ENCODE assay signal across 8 mouse cellular contexts in the genomic region with DNA sequence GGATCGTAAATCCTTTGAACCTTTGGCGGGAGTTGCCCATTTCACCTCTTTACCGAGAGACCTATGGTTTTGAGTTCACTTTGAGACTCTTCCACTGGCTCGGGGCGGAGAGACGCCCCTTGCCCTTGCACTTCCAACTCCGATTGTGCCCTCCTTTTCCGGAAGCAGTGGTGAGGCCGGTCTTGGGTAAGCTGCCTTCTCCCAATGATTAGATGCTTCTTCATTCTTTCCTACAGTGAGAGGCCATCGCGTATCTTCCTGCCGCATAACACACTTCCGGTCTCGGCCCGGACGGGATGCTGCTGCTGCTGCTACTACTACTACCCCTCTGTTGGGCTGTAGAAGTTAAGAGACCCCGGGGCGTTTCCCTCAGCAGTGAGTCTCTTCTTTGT. TPM values are rescaled to one million over a fixed set of nuclear protein-coding genes. Genes with fewer than 3 reads are reported as not detected.
A peak's percentile ranks its signal among the peaks of the same experiment; 100 is the strongest.
DNase-seq lines count a peak whose midpoint lies in the region; ATAC-seq and TF ChIP-seq lines count a peak whose summit lies in the region.

No protein-coding gene starts in this region.

- H3K36me3 ChIP-seq in kidney, embryonic 16.5 days (ENCODE audit: insufficient read depth, low read length), result peaks cover 33% of the 10 kb centered on the region
- H3K36me3 ChIP-seq in MEL (ENCODE audit: control insufficient read depth in 1 of 2, insufficient read depth in 2 of 2, low read length in 2 of 2), result peaks cover 8 to 22% of the 10 kb centered on the region in 2 experiments
- H3K36me3 ChIP-seq in embryonic facial prominence, embryonic 11.5 days (replicated peaks; ENCODE audit: control insufficient read depth, insufficient read depth, low read depth, low read length), result no peaks in the 10 kb centered on the region
- H3K36me3 ChIP-seq in hindbrain, embryonic 16.5 days (ENCODE audit: control insufficient read depth, insufficient read depth, low read length), result peaks cover 14% of the 10 kb centered on the region; the same call in 1 of the 2 replicates
- H3K36me3 ChIP-seq in liver, postnatal 0 days (replicated peaks; ENCODE audit: insufficient read depth, low read length), result peaks cover 27% of the 10 kb centered on the region

- peak overlapping the region; percentile 64 for H3K4me3 ChIP-seq in kidney, embryonic 16.5 days (ENCODE audit: low read length)
- H3K4me3 ChIP-seq in MEL (ENCODE audit: control insufficient read depth in 1 of 2, insufficient read depth in 1 of 2, low read depth in 2 of 2, low read length in 2 of 2), result peak overlapping the region; percentile 54 to 62
- H3K4me3 ChIP-seq in embryonic facial prominence, embryonic 11.5 days (ENCODE audit: low read depth, low read length), result peak overlapping the region; percentile 68
- peak overlapping the region; percentile 75 for H3K4me3 ChIP-seq in hindbrain, embryonic 16.5 days (ENCODE audit: low read length)
- peak overlapping the region; percentile 62 for H3K4me3 ChIP-seq in liver, postnatal 0 days (ENCODE audit: low read depth, low read length)

- peaks cover 26% of the 10 kb centered on the region for H3K79me2 ChIP-seq in MEL (ENCODE audit: control insufficient read depth, insufficient read depth, low read length, poor library complexity)

- under 1% methylated on average over 18 of the region's 18 CpGs for WGBS in kidney, embryonic 16.5 days
- WGBS in embryonic facial prominence, embryonic 11.5 days, result under 1% methylated on average over 18 of the region's 18 CpGs
- WGBS in hindbrain, embryonic 16.5 days, result 0% methylated on average over 18 of the region's 18 CpGs
- WGBS in liver, postnatal 0 days (ENCODE audit: insufficient replicate concordance), result under 1% methylated on average over 18 of the region's 18 CpGs

- TF ChIP-seq POLR2A in MEL (IDR thresholded peaks at IDR 0.05; ENCODE audit: control insufficient read depth in 1 of 2, insufficient read depth in 1 of 2, low read depth in 1 of 2, low read length in 2 of 2, poor library complexity in 1 of 2), result peak; percentile 41 to 69; a peak in 3 of 4 replicates

- H3K4me1 ChIP-seq in kidney, embryonic 16.5 days (ENCODE audit: insufficient read depth, low read length), result peaks cover 22% of the 10 kb centered on the region
- H3K4me1 ChIP-seq in MEL (ENCODE audit: control insufficient read depth in 1 of 2, insufficient read depth in 2 of 2, low read length in 2 of 2), result peaks cover 3 to 22% of the 10 kb centered on the region in 2 experiments
- H3K4me1 ChIP-seq in embryonic facial prominence, embryonic 11.5 days (ENCODE audit: control insufficient read depth, insufficient read depth, low read length), result no peaks in the 10 kb centered on the region
- H3K4me1 ChIP-seq in hindbrain, embryonic 16.5 days (ENCODE audit: control insufficient read depth, insufficient read depth, low read depth, low read length), result peaks cover 24% of the 10 kb centered on the region
- peaks cover 9% of the 10 kb centered on the region; the same call in 1 of the 2 replicates for H3K4me1 ChIP-seq in liver, postnatal 0 days (ENCODE audit: insufficient read depth)

- TF ChIP-seq CTCF in MEL (IDR thresholded peaks at IDR 0.05 in 2 of 3, conservative IDR thresholded peaks at IDR 0.05 in 1 of 3; ENCODE audit: control insufficient read depth in 1 of 3, insufficient read depth in 1 of 3, low read depth in 2 of 3, low read length in 3 of 3, poor library complexity in 1 of 3, severe bottlenecking in 1 of 3), result no peak
- no peak for TF ChIP-seq CTCF in liver, postnatal 0 days (IDR thresholded peaks at IDR 0.05; ENCODE audit: low read depth)

- H3K9ac ChIP-seq in kidney, embryonic 16.5 days (replicated peaks; ENCODE audit: low read length), result peak overlapping the region; percentile 64
- H3K9ac ChIP-seq in MEL (ENCODE audit: control insufficient read depth, low read depth, low read length, poor library complexity, severe bottlenecking), result peak overlapping the region; percentile 71
- H3K9ac ChIP-seq in embryonic facial prominence, embryonic 11.5 days (replicated peaks; ENCODE audit: low read length), result peak overlapping the region; percentile 71
- H3K9ac ChIP-seq in hindbrain, embryonic 16.5 days (ENCODE audit: low read depth, low read length), result peak overlapping the region; percentile 77
- peak overlapping the region; percentile 63 for H3K9ac ChIP-seq in liver, postnatal 0 days (replicated peaks)

- no peak for TF ChIP-seq RAD21 in MEL (IDR thresholded peaks at IDR 0.05; ENCODE audit: low read depth, low read length)

- H3K27me3 ChIP-seq in kidney, embryonic 16.5 days (ENCODE audit: insufficient read depth, low read length), result no peaks in the 10 kb centered on the region
- peaks cover 0 to 4% of the 10 kb centered on the region in 2 experiments; a peak in 2 of 4 replicates for H3K27me3 ChIP-seq in MEL (ENCODE audit: control insufficient read depth in 1 of 2, insufficient read depth in 2 of 2, low read length in 2 of 2)
- no peaks in the 10 kb centered on the region for H3K27me3 ChIP-seq in embryonic facial prominence, embryonic 11.5 days (ENCODE audit: control insufficient read depth, insufficient read depth, low read length)
- H3K27me3 ChIP-seq in hindbrain, embryonic 16.5 days (replicated peaks; ENCODE audit: control insufficient read depth, insufficient read depth, low read length), result no peaks in the 10 kb centered on the region
- H3K27me3 ChIP-seq in liver, postnatal 0 days (ENCODE audit: insufficient read depth, low read length), result no peaks in the 10 kb centered on the region

- no peaks in the 10 kb centered on the region for H3K9me3 ChIP-seq in kidney, embryonic 16.5 days (ENCODE audit: low read length)
- H3K9me3 ChIP-seq in MEL (replicated peaks; ENCODE audit: insufficient read depth, low read length), result no peaks in the 10 kb centered on the region
- no peaks in the 10 kb centered on the region for H3K9me3 ChIP-seq in embryonic facial prominence, embryonic 11.5 days (replicated peaks; ENCODE audit: control insufficient read depth, low read length)
- H3K9me3 ChIP-seq in hindbrain, embryonic 16.5 days (ENCODE audit: control insufficient read depth, low read length), result no peaks in the 10 kb centered on the region
- no peaks in the 10 kb centered on the region for H3K9me3 ChIP-seq in liver, postnatal 0 days (ENCODE audit: low read length)

- no peak for DNase-seq in kidney, adult 9 months
- DNase-seq in MEL (ENCODE audit: low read depth, low spot score), result peak; percentile 96
- peak; percentile 45 for DNase-seq in embryonic facial prominence, embryonic 11.5 days (ENCODE audit: low spot score)
- DNase-seq in liver, postnatal 0 days, result no peak
- DNase-seq in right cerebral cortex, postnatal 4 days, result peak; percentile 44
- DNase-seq in urinary bladder, postnatal 25 days (ENCODE audit: low spot score), result no peak

- no peak for TF ChIP-seq EP300 in MEL (IDR thresholded peaks at IDR 0.05; ENCODE audit: low read depth in 1 of 2, low read length in 2 of 2)
- TF ChIP-seq EP300 in liver, postnatal 0 days (IDR thresholded peaks at IDR 0.05; ENCODE audit: low read depth), result peak; percentile 47; the same call in 1 of the 2 replicates

- H3K27ac ChIP-seq in kidney, embryonic 16.5 days (ENCODE audit: low read length), result peak overlapping the region; percentile 31
- peak overlapping the region; percentile 70 for H3K27ac ChIP-seq in MEL (ENCODE audit: control insufficient read depth, low read depth, low read length)
- H3K27ac ChIP-seq in embryonic facial prominence, embryonic 11.5 days (replicated peaks; ENCODE audit: low read depth, low read length), result no peak overlapping the region
- peak overlapping the region; percentile 77 for H3K27ac ChIP-seq in hindbrain, embryonic 16.5 days (ENCODE audit: low read depth, low read length)
- H3K27ac ChIP-seq in liver, postnatal 0 days (ENCODE audit: low read depth), result peak overlapping the region; percentile 62

- peak; percentile 4; the same call in 1 of the 2 replicates for ATAC-seq in kidney, embryonic 16.5 days (ENCODE audit: low FRiP score, low TSS enrichment)
- ATAC-seq in embryonic facial prominence, embryonic 11.5 days (replicated peaks; ENCODE audit: insufficient number of reproducible peaks, low FRiP score, low TSS enrichment, low read depth), result no peak
- no peak for ATAC-seq in hindbrain, embryonic 16.5 days
- peak; percentile 22 for ATAC-seq in liver, postnatal 0 days

- peak overlapping the region; percentile 72 for H3K4me2 ChIP-seq in kidney, embryonic 16.5 days (replicated peaks; ENCODE audit: low read depth, low read length)
- H3K4me2 ChIP-seq in embryonic facial prominence, embryonic 11.5 days (ENCODE audit: low read depth, low read length), result peak overlapping the region; percentile 85
- peak overlapping the region; percentile 91 for H3K4me2 ChIP-seq in hindbrain, embryonic 16.5 days (ENCODE audit: low read length)
- peak overlapping the region; percentile 77 for H3K4me2 ChIP-seq in liver, postnatal 0 days (ENCODE audit: low read depth, low read length)

RNA-seq across cellular contexts. Expression of a gene that starts 0.6 kb away (rescaled TPM):
- 157 and 161 TPM in 2 replicates for polyA plus RNA-seq in kidney, embryonic 16.5 days (2015; fragmentation: Nextera tagmentation; extraction: Ambion mirVana)
- total RNA-seq in MEL (2012; rRNA removed), result 330 and 356 TPM in 2 replicates
- polyA plus RNA-seq in MEL (2012; ENCODE audit: insufficient read depth in 1 of 2, insufficient read length in 2 of 2, low read depth in 1 of 2, low replicate concordance in 2 of 2, missing spikeins in 1 of 2), result 100 to 1,000 TPM; 183 to 577 TPM
- 79.9 and 88.1 TPM in 2 replicates for polyA plus RNA-seq in embryonic facial prominence, embryonic 11.5 days (2014; fragmentation: Nextera tagmentation; extraction: Ambion mirVana)
- 93.7 and 97.3 TPM in 2 replicates for polyA plus RNA-seq in hindbrain, embryonic 16.5 days (2015; fragmentation: Nextera tagmentation; extraction: Ambion mirVana)
- polyA plus RNA-seq in liver, postnatal 0 days (2015; fragmentation: Nextera tagmentation; extraction: Ambion mirVana), result 47.0 and 47.6 TPM in 2 replicates

RNA-seq across cellular contexts. Expression of a gene that starts 0.7 kb away (rescaled TPM):
- polyA plus RNA-seq in kidney, embryonic 16.5 days (2015; fragmentation: Nextera tagmentation; extraction: Ambion mirVana), result 1.9 TPM in 2 replicates
- 0.19 TPM in 1 of 2 replicates, not detected in the other for total RNA-seq in MEL (2012; rRNA removed)
- polyA plus RNA-seq in MEL (2012; ENCODE audit: insufficient read depth in 1 of 2, insufficient read length in 2 of 2, low read depth in 1 of 2, low replicate concordance in 2 of 2, missing spikeins in 1 of 2), result under 1 TPM in 1 of 2 experiments, not detected in 1; 0.99 TPM
- polyA plus RNA-seq in embryonic facial prominence, embryonic 11.5 days (2014; fragmentation: Nextera tagmentation; extraction: Ambion mirVana), result 2.6 and 2.9 TPM in 2 replicates
- 5.9 and 6.4 TPM in 2 replicates for polyA plus RNA-seq in hindbrain, embryonic 16.5 days (2015; fragmentation: Nextera tagmentation; extraction: Ambion mirVana)
- polyA plus RNA-seq in liver, postnatal 0 days (2015; fragmentation: Nextera tagmentation; extraction: Ambion mirVana), result not detected in 2 replicates

RNA-seq across cellular contexts. Expression of a gene that starts 13.9 kb away (rescaled TPM):
- polyA plus RNA-seq in kidney, embryonic 16.5 days (2015; fragmentation: Nextera tagmentation; extraction: Ambion mirVana), result 33.9 and 34.2 TPM in 2 replicates
- total RNA-seq in MEL (2012; rRNA removed), result not detected in 2 replicates
- polyA plus RNA-seq in MEL (2012; ENCODE audit: insufficient read depth in 1 of 2, insufficient read length in 2 of 2, low read depth in 1 of 2, low replicate concordance in 2 of 2, missing spikeins in 1 of 2), result not detected
- 1.0 and 1.3 TPM in 2 replicates for polyA plus RNA-seq in embryonic facial prominence, embryonic 11.5 days (2014; fragmentation: Nextera tagmentation; extraction: Ambion mirVana)
- 2.0 and 2.1 TPM in 2 replicates for polyA plus RNA-seq in hindbrain, embryonic 16.5 days (2015; fragmentation: Nextera tagmentation; extraction: Ambion mirVana)
- polyA plus RNA-seq in liver, postnatal 0 days (2015; fragmentation: Nextera tagmentation; extraction: Ambion mirVana), result 0.14 and 0.32 TPM in 2 replicates

RNA-seq across cellular contexts. Expression of a gene that starts 39.9 kb away (rescaled TPM):
- polyA plus RNA-seq in kidney, embryonic 16.5 days (2015; fragmentation: Nextera tagmentation; extraction: Ambion mirVana), result 11.8 and 15.7 TPM in 2 replicates
- 139 and 192 TPM in 2 replicates for total RNA-seq in MEL (2012; rRNA removed)
- polyA plus RNA-seq in MEL (2012; ENCODE audit: insufficient read depth in 1 of 2, insufficient read length in 2 of 2, low read depth in 1 of 2, low replicate concordance in 2 of 2, missing spikeins in 1 of 2), result 100 to 1,000 TPM in 1 of 2 experiments, not detected in 1; 440 TPM
- polyA plus RNA-seq in embryonic facial prominence, embryonic 11.5 days (2014; fragmentation: Nextera tagmentation; extraction: Ambion mirVana), result 3.8 and 6.4 TPM in 2 replicates
- 1.2 and 1.4 TPM in 2 replicates for polyA plus RNA-seq in hindbrain, embryonic 16.5 days (2015; fragmentation: Nextera tagmentation; extraction: Ambion mirVana)
- polyA plus RNA-seq in liver, postnatal 0 days (2015; fragmentation: Nextera tagmentation; extraction: Ambion mirVana), result 40.6 and 41.6 TPM in 2 replicates

RNA-seq across cellular contexts. Expression of a gene that starts 47.6 kb away (rescaled TPM):
- 9.0 TPM in 2 replicates for polyA plus RNA-seq in kidney, embryonic 16.5 days (2015; fragmentation: Nextera tagmentation; extraction: Ambion mirVana)
- total RNA-seq in MEL (2012; rRNA removed), result 12.7 and 17.2 TPM in 2 replicates
- 10 to 100 TPM in 1 of 2 experiments, not detected in 1; 19.3 TPM for polyA plus RNA-seq in MEL (2012; ENCODE audit: insufficient read depth in 1 of 2, insufficient read length in 2 of 2, low read depth in 1 of 2, low replicate concordance in 2 of 2, missing spikeins in 1 of 2)
- 17.2 and 17.4 TPM in 2 replicates for polyA plus RNA-seq in embryonic facial prominence, embryonic 11.5 days (2014; fragmentation: Nextera tagmentation; extraction: Ambion mirVana)
- polyA plus RNA-seq in hindbrain, embryonic 16.5 days (2015; fragmentation: Nextera tagmentation; extraction: Ambion mirVana), result 8.1 and 8.7 TPM in 2 replicates
- polyA plus RNA-seq in liver, postnatal 0 days (2015; fragmentation: Nextera tagmentation; extraction: Ambion mirVana), result 2.3 and 2.6 TPM in 2 replicates

Comparison
In these comparisons a context has a peak if more than half of its experiments do, and no peak if none do; other contexts are left out.
1. ATAC-seq: peak in kidney, embryonic 16.5 days (single experiment) and liver, postnatal 0 days (single experiment); none in embryonic facial prominence, embryonic 11.5 days (single experiment) and hindbrain, embryonic 16.5 days (single experiment).
2. DNase-seq: peak in MEL (single experiment), embryonic facial prominence, embryonic 11.5 days (single experiment) and right cerebral cortex, postnatal 4 days (single experiment); none in kidney, adult 9 months (single experiment), liver, postnatal 0 days (single experiment) and urinary bladder, postnatal 25 days (single experiment).
3. RNA of a gene that starts 13.9 kb away (polyA plus RNA-seq): 33.9 to 34.2 TPM in kidney, embryonic 16.5 days; 2.0 to 2.1 TPM in hindbrain, embryonic 16.5 days, 1.0 to 1.3 TPM in embryonic facial prominence, embryonic 11.5 days, 0.14 to 0.32 TPM in liver, postnatal 0 days and not detected in MEL; every median in the first group is over 10 times any median in the second.
4. Peak in every context shown above with its lines, with median percentiles within 50 percentile points of each other: H3K4me2 ChIP-seq, H3K4me3 ChIP-seq and H3K9ac ChIP-seq.